Mouse (Mus musculus) brown adipose tissue, adult 24 weeks (tissue): ENCODE measurements around the gene Wwox. TPM values are rescaled to one million over a fixed set of nuclear protein-coding genes. Genes with fewer than 3 reads are reported as not detected.
"Not testable (repeated sequence)": the region's sequence is repeated elsewhere in the genome, so short reads cannot be mapped to it uniquely, and the experiment has no call there.

Experiments
- H3K27ac ChIP-seq: fragments of 200-500 bp; replicated peaks from 2 replicates; pipeline ENCODE4 v1.5.1; 2012; ENCODE audit warnings: low read depth, mild to moderate bottlenecking, low read length
- H3K4me1 ChIP-seq: fragments of 200-500 bp; 2 replicates; pipeline ENCODE4 v1.6.1; 2012; ENCODE audit warnings: low read length, mixed read lengths; ENCODE audit not compliant: control insufficient read depth, insufficient read depth, insufficient read length
- H3K4me3 ChIP-seq: fragments of 200-500 bp; 2 replicates; pipeline ENCODE4 v1.5.1; 2012; ENCODE audit warnings: low read depth, mild to moderate bottlenecking, low read length, moderate library complexity; ENCODE audit not compliant: insufficient read depth
- polyA plus RNA-seq: library from polyadenylated mRNA; stranded (reverse); fragments of >200 nt; gene quantifications from 2 replicates; pipeline ENCODE4 v1.2.4, GENCODE M21; 2012; ENCODE audit not compliant: missing spikeins, insufficient read depth, insufficient read length

Gene Wwox
- polyA plus RNA-seq, 1 experiment = 11.8 TPM

DNA sequence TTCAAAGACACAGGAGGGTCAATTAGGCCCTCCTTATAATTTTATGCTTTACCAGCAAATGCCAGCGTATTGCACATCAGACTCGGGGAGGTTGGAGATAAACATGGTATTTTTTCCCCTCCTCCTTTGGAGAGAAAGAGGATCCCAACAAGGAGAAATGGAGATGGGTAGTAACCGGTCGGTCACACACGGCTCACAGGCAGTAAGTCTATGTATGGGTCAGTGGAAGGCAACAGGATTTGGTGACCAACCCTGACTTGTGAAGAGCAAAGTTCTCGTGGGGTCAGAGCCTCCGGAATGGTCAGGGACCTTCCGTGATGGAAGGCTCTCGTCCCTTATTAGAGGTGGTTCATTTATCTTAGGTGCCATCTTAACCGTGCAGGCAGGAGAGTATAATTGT, 374.4 kb downstream of the Wwox start:
- Histone ChIP-seq H3K4me3 (no peak overlapping the region), H3K27ac (no peak overlapping the region), H3K4me1 (peaks cover 9% of the 10 kb centered on the region; the same call in 1 of the 2 replicates)

DNA sequence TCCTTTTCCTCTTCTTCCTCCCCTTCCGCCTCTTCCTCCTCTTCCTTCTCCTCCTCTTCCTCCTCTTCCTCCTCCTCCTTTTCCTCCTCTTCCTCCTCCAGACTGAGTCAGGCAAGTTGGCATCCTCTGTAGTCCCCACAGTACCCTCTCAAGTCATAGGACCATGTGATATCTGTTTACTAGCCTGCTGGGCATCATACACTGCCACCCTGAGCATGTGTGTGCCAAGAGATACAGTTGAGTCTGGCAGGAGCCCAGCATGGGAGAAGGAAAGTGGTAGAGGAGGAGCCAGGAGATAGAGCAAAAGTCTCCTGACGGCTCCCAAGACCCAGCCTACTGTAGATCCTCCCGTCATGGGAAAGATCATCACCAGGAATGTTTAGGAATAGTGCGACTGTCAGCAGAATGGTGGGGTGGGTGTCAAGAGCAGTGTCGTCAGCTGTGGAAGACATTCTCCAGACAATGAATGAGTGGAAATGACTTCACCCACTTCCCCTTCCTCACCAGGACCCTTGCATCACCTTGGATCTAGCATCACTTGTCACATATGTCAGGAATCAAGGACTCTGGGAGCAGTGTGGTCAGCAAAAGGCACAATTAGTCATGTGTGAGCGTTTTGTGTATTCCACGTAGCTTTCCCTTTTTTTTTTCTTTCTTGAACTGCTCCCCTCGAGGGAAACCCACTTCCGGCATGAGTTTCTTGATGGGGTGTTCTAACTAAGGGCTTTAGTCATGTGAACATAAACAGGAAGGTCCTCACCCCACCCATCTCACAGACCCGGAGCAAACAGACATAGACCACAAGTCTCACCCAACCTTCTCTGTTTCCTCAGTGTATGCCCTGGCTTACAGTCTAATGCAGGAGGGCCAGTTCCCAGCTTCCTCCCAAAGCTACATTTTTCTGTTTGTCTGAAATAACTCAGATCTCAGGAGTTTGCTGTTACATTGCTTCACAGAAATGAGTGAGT, 375.6 kb downstream of the Wwox start:
- Histone ChIP-seq H3K27ac (peak overlapping the region; percentile 73), H3K4me1 (peaks cover 9% of the 10 kb centered on the region; the same call in 1 of the 2 replicates), H3K4me3 (no peak overlapping the region)

DNA sequence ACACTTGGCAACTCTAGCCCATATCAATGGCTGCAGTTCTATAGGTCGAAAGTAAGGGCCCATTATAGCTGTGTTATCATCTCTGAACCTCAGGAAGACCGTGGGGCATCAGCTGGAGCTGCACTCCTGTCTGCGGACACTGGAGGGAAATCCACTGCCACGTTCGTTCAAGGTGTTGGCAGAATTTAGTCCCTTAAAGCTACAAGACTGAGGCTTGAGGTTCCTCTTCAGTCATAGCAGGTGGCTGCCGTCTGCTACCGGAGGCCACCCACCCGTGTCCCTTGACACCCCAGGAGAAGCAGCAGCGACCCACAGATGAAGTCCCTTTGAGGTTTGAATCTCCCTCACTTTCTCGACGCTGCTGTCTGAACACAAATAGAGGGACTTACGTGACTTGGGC, 376.9 kb downstream of the Wwox start:
- H3K27ac ChIP-seq = no peak overlapping the region
- H3K4me3 ChIP-seq = no peak overlapping the region
- H3K4me1 ChIP-seq = peaks cover 9% of the 10 kb centered on the region; the same call in 1 of the 2 replicates

DNA sequence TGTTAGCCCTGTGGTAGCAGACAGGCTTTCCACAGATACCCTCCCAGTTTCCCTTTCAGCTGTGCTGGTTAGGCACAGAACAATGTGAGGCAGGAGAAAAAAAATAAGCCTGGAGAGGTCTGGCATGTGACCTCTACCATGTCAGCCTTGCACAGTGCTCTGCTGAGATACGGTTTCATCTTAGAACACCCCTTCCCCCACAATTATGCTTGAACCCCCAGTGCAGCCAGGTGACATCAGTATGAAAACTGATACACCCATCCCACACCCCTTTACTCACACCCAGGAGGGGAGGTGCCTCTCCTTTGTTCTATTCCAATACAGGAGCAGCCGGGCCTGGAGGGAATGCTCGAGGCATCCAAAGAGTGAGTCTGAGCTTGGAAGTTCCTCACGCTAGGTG, 377.5 kb downstream of the Wwox start:
- H3K4me1 ChIP-seq = peaks cover 9% of the 10 kb centered on the region; the same call in 1 of the 2 replicates
- H3K27ac ChIP-seq = no peak overlapping the region
- no peak overlapping the region for H3K4me3 ChIP-seq

DNA sequence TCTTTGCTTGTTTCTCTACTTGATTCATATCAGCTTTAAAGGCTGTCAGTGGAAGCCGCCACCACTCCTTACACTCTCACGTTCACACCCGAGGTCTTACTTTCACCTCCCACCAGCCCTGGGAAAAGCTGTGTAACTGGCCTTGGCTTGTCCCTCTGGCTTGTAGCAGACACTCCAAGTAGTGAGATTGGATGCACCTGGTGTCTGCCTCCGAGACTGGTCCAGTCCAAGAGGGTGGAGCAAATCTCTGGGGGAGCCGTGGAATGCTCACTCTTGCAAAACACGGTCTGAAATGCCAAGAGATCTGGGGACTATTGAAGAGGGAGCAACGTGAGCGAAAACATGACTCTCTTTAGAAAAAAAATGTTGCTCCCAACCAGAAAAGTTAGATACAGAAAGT, 382.1 kb downstream of the Wwox start:
- no peak overlapping the region for H3K27ac ChIP-seq
- no peak overlapping the region for H3K4me3 ChIP-seq
- H3K4me1 ChIP-seq = no peaks in the 10 kb centered on the region

DNA sequence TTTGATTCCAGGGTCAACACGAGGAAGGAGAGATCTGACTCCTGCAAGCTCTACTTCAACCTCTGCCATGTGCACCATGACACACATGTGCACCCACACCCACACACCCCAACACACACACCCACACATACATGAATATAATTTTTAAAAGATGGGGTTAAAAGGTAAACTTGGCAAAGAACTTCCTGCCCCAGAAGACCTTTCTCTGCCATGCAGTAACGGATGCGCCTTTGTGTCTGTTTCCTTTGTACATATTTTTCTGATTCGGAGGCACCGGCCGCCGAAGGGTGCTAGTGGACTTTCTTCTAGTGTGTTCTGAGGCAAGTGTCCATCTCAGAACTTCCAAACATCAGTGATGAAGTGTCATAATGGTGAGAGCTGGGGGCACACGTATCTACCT, 386.0 kb downstream of the Wwox start:
- Histone ChIP-seq H3K4me3 (no peak overlapping the region), H3K4me1 (no peaks in the 10 kb centered on the region), H3K27ac (no peak overlapping the region)

DNA sequence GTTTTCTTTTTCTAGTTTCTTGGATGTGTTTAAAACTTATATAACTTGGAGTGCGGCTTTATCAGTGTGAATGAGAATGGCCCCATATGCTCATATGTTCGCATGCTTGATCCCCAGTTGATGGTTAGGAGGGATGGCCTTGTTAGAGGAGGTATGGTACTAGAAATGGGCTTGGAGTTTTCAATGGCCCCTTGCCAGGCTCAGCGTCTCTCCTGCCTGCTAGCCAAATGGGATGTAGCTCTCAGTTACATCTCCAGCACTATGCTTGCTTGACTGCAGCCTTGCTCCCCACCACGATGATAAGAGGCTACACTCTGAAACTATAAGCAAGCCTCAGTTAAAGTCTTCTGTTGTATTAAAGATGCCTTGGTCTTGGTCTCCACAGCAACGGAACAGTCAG, 387.5 kb downstream of the Wwox start:
- H3K4me1 ChIP-seq = no peaks in the 10 kb centered on the region
- no peak overlapping the region for H3K4me3 ChIP-seq
- H3K27ac ChIP-seq = no peak overlapping the region

DNA sequence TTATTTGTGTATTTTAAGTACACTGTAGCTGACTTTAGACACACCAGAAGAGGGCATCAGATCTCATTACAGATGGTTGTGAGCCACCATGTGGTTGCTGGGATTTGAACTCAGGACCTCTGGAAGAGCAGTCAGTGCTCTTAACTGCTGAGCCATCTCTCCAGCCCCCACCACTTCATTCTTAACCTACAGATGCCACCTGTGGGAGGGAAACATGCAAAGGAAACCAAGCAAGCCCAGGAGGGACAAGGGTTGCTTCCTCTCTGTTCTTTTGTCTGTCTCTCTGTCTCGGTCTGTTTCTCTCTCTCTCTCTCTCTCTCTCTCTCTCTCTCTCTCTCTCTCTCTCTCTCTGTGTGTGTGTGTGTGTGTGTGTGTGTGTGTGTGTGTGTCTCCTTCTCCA, 388.4 kb downstream of the Wwox start:
- not testable (repeated sequence) for H3K27ac ChIP-seq, H3K4me3 ChIP-seq, H3K4me1 ChIP-seq

DNA sequence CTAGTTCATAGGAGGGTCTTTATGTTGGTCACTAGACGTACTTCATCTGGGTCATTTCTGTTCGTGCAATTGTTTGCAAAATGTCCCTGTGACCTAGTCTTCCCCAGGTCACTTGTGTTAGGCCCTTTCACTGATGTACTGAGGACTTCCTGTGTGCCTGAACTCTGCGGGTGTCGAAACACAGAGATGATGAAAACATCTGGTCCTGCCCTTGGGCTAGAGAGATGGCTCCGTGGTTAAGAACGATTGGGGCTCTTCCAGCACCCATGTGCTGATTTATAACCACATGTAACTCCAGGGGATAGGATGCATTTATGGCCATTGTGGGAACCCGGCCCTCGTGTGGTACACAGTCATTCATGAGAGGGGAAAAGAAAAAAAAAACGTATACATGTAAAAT, 392.1 kb downstream of the Wwox start:
- Histone ChIP-seq H3K4me3 (no peak overlapping the region), H3K27ac (no peak overlapping the region), H3K4me1 (no peaks in the 10 kb centered on the region)

DNA sequence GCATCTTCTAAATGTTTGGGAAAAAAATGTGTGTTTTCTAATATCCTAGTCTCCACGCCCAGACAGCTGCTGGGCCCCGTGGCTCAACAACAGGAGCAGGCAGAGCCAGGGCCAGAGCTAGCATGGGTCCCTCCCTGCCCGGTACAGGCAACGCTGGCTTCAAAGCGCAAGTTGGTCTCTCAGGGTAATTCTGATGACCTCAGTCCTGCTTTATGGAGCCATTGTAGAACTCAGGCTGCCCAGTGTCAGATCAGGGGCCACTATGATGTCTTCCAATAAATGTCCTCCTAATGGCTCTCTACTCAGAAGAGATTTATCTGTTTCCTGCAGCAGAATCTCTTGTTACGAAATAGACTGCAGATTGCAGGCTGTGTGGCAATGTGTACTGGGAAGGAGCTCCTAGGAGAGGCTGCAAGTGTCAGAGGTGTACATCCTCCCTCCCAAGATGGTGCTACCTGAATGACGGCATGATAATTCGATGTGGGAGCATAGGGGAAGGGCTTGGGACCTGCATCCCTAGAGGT, 392.9 kb downstream of the Wwox start:
- H3K4me1 ChIP-seq = no peaks in the 10 kb centered on the region
- no peak overlapping the region for H3K27ac ChIP-seq
- H3K4me3 ChIP-seq = no peak overlapping the region

DNA sequence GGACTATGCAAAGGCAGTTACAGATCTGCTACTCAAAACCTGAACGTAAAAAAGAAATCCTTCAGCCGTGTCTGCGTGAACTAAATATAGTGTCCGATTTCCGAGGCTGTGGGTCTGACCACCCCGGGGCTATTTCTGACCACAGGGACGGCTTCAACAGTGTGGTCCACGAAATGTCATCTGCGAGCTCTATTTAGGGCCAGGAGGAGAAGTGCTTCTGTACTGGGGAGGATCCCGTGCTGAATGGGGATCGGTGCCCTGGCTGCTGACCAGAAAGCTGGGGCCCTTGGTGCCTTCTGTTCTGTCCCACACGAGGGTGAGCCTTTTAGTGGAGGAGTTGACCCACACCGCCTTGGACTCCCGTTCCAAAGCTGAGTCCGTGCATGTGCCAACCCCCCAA, 395.3 kb downstream of the Wwox start:
- H3K4me1 ChIP-seq = no peaks in the 10 kb centered on the region
- no peak overlapping the region for H3K4me3 ChIP-seq
- no peak overlapping the region for H3K27ac ChIP-seq

DNA sequence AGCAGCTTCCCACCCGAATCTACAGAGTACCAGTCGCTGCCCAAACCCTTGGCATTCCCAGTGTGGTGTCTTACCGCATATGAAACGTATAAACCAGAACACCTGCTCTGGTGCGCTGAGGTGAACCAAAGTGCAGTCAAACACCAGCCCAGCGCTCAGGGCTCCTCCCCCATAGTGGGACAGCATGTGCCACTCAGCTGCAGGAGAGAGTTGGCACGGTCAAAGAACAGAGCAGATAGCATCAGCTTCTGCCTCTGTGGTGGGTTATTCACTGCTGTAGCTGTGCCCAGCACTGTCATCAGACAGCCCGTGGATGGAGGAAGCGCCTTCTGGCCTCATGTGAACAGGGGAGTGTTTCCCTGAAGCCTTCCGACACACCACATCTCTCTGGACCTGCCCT, 400.5 kb downstream of the Wwox start:
- Histone ChIP-seq H3K4me3 (no peak overlapping the region), H3K27ac (no peak overlapping the region), H3K4me1 (no peaks in the 10 kb centered on the region)

DNA sequence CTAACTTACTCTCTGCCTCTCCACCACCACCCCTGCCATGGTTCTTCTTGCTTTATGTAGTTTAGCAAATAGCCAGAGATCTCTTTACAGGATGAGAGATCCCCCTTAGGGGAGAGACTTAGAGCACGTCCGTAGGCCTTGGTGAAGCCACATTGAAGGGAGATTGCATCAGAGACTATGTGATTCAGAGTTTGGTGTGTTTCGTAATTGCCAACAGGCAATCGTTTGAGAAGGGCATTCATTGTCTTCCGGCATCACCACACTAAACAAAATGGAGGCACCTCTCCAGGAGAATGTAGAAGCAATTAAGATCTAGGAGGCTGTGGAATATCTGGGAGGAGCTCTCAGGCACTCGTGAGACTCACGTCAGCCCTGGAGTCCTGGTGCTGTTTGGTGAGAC, 408.2 kb downstream of the Wwox start:
- no peaks in the 10 kb centered on the region for H3K4me1 ChIP-seq
- no peak overlapping the region for H3K27ac ChIP-seq
- H3K4me3 ChIP-seq = no peak overlapping the region

DNA sequence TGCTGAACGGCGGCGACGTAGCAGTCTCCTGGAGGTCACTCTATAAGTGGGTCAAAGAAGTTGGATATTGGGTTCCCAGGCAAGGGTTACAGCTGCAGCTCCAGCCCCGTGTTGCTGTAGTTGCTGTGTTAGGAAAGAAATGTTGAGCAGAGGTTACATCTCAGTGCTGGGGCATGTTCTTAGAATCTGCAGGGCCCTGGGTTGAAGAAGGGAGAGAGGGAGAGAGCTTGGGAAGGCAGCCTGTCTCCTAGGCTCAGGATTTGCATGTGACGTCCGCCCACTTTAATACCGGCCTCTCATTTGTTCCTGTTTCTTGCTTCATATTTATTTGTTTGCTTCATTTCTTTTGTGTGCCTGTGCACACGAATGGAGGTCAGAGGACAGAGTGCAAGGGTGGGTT, 410.0 kb downstream of the Wwox start:
- H3K27ac ChIP-seq = no peak overlapping the region
- no peak overlapping the region for H3K4me3 ChIP-seq
- no peaks in the 10 kb centered on the region for H3K4me1 ChIP-seq

DNA sequence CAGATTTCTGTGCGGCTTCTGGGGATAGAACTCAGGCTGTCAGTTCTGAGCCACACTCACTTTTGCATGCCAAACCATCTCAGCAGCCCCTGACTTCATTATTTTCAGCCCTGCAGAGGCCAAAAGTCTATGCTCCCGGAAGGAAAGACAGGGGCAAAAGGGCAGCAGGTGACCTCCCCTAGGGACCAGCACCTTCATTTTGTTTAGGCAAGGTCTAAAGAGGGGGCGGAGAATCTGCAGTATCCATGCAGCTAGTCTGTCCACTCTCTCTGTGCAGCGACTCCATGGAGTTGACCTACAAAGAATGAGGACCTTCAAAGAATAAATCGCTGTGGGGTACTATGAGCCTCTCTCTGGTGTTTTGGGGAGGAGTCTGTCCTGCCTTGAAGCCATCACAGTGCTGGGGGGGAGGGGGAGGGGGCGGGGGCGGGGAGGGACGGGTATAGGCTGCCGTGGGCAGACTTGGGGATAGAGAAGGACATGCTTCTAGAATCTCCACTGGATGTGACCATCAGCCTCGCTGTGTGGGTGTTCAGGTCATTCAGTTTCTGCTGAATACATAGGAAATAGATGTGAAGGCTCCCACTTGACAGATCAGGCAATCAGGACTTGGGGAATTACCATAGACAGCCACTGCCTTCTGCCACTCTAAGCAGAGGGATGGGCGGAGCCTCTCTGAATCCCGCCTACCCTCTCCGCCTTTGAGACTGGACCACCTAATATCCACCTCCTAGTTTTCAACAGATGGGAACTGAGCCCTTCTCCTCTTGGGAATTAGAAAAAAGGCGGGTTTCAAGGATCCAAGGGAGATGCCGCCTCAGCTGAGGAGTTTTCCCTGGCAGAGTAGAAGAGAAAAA, 410.8 kb downstream of the Wwox start:
- no peak overlapping the region for H3K27ac ChIP-seq
- no peaks in the 10 kb centered on the region for H3K4me1 ChIP-seq
- H3K4me3 ChIP-seq = no peak overlapping the region
